Mouse (Mus musculus) heart, embryonic 12.5 days (tissue): ENCODE data around the gene Magee1. TPM values are rescaled to one million over a fixed set of nuclear protein-coding genes. Genes with fewer than 3 reads are reported as not detected.
A peak's percentile ranks its signal among the peaks of the same experiment; 100 is the strongest.
"Not testable (repeated sequence)": the region's sequence is repeated elsewhere in the genome, so short reads cannot be mapped to it uniquely, and the experiment has no call there.

Source experiments
- ATAC-seq: fragments of 200-750 bp; cut with Nextera tagmentation; 2 replicates; pipeline ENCODE4 v1.8.0; 2017; ENCODE audit warnings: moderate TSS enrichment, moderate library complexity; ENCODE audit not compliant: insufficient number of reproducible peaks, low FRiP score
- H3K27ac ChIP-seq: fragments of 300-500 bp; sonication (generic); 2 replicates; pipeline ENCODE4 v1.5.1; 2016; ENCODE audit warnings: mild to moderate bottlenecking, moderate library complexity; ENCODE audit not compliant: poor library complexity, severe bottlenecking
- H3K27me3 ChIP-seq: fragments of 300-500 bp; sonication (generic); replicated peaks from 2 replicates; pipeline ENCODE4 v1.6.1; 2016; ENCODE audit warnings: mild to moderate bottlenecking, moderate library complexity
- H3K36me3 ChIP-seq: fragments of 300-500 bp; sonication (generic); 2 replicates; pipeline ENCODE4 v1.6.1; 2016; ENCODE audit warnings: mild to moderate bottlenecking, moderate library complexity
- H3K4me1 ChIP-seq: fragments of 300-500 bp; sonication (generic); replicated peaks from 2 replicates; pipeline ENCODE4 v1.6.1; 2016; ENCODE audit warnings: mild to moderate bottlenecking
- H3K4me2 ChIP-seq: fragments of 300-500 bp; sonication (generic); 2 replicates; pipeline ENCODE4 v1.6.1; 2016; ENCODE audit warnings: mild to moderate bottlenecking, moderate library complexity
- H3K4me3 ChIP-seq: fragments of 300-500 bp; sonication (generic); 2 replicates; pipeline ENCODE4 v1.5.1; 2016; ENCODE audit warnings: mild to moderate bottlenecking
- H3K9ac ChIP-seq: fragments of 300-500 bp; sonication (generic); 2 replicates; pipeline ENCODE4 v1.6.1; 2016; ENCODE audit warnings: mild to moderate bottlenecking, moderate library complexity
- H3K9me3 ChIP-seq: fragments of 300-500 bp; sonication (generic); replicated peaks from 2 replicates; pipeline ENCODE4 v1.6.1; 2016; ENCODE audit warnings: mild to moderate bottlenecking, moderate library complexity
- WGBS: fragments of 180-500 bp; shearing (Covaris S2); methylation state at CpG from one replicate; pipeline ENCODE4 v1.1.7; 2016; 5-methylcytosine and 5-hydroxymethylcytosine counted together
- polyA plus RNA-seq: library from polyadenylated mRNA; unstranded; fragments of >200 nt; fragmentation: Nextera tagmentation; extraction: Ambion mirVana; gene quantifications from 2 replicates; pipeline ENCODE4 v1.2.1, GENCODE M21; 2016

Magee1 gene
- polyA plus RNA-seq, result 17.1 and 17.6 TPM in 2 replicates

DNA sequence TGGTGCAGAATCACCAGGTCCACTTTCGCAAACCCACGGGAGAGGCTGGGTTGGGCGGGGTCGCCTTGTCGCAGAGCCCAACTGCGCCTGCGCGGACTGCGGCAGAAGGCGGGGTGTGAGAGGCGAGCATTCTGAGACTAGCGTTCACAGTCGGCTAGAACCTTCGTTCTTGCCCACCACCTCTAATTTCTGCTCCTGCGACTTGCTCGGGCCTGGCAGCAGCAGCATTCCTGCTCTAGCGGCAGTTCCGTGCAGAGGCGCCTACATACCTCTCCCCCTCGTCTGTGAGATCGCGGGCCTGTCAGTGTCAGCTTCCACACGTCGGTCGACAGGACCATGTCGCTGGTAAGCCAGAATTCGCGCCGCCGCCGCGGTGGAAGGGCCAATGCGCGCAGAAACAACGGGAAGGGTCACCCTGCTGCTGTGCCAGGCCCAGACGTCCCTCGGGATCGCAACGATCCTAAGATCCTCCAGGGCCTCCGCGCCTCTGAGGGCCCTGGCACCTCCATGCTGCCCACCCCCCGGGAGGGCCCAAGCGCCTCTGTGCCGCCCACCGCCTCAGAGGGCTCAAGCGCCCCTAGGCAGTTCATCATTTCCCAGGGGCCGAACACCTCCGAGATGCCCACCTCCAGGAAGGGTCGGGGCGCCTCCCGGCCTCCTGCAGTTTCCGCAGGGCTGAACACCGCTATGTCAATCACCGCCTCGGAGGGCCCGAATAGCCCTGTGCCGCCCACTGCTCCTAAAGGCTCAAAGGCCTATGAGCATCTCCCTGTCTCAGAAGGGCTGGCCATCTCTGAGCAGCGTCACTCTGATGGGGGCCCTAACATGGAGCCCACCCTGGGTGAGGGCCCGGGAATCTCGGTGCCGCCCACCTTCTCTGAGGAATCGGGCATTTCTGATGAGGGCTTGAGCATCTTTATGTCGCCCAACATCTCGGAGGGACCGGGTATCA is at the start of gene Magee1:
TSS of gene Magee1 (plus strand) at position 104 of the 952 bp plus-strand sequence.
- Histone ChIP-seq H3K4me1 (no peaks in the 10 kb centered on the region), H3K27me3 (peaks cover 35% of the 10 kb centered on the region), H3K27ac (peak within 1 kb of the TSS; percentile 51), H3K9ac (peak within 1 kb of the TSS; percentile 70), H3K4me3 (peak within 1 kb of the TSS; percentile 63), H3K9me3 (no peaks in the 10 kb centered on the region), H3K4me2 (peak within 1 kb of the TSS; percentile 83), H3K36me3 (no peaks in the 10 kb centered on the region)
- WGBS, result 15% methylated on average over 61 of the region's 65 CpGs
- ATAC-seq, result peak; percentile 68

DNA sequence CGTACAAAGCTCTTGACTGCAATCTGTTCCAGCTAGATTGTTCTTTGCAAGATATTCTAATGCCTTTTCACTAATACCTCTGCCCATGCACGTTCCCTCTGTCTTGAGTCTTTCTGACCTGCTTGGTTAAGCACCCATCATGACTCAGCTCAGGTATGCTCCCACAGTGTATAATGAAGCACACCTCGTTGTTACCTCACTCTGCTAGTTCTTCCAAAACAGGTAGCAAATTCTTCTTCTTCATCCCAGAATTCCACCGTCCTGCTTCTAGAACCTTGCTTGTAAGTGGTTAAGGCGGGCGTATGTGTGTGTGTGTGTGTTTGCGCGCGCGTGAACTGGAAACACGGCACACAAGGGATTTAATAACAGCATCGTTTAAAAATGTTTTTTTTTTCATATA is 41.0 kb upstream of the Magee1 start:
- Histone ChIP-seq H3K4me3 (peak overlapping the region; percentile 57), H3K4me2 (peak overlapping the region; percentile 79), H3K27ac (no peak overlapping the region), H3K9ac (peak overlapping the region; percentile 65), H3K9me3 (no peaks in the 10 kb centered on the region), H3K36me3 (peaks cover 11% of the 10 kb centered on the region; the same call in 1 of the 2 replicates), H3K4me1 (peaks cover 3% of the 10 kb centered on the region; the same call in 1 of the 2 replicates), H3K27me3 (no peaks in the 10 kb centered on the region)
- ATAC-seq, result no peak
- WGBS, result 5% methylated on average over 12 of the region's 12 CpGs

DNA sequence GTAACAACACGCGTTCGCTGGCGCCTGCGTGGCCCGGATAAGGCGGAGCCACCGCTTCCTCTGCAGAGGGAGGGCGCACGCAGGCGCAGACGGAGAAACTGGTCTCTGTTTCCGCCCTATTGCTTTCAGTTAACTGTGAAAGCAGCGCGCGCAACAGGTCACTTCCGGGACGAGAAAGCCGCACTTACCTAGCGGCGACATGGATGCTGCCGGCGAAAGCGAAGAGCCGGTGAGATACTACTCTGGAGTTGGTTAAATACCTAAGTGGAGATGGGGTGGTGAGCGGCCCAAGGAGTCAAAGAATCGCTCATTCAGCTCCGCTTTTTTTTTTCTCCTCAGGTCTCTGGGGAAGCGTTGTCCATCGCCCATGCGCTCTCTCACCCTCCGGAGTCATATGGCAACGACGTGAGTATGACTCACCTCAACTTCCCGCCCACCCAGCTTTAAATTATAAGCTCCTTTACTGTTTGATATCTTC is 40.5 kb upstream of the Magee1 start, which contains the start of gene Pbdc1:
TSS of gene Pbdc1 (plus strand) at position 142 of the 478 bp plus-strand sequence.
- under 1% methylated on average over 35 of the region's 35 CpGs for WGBS
- no peaks in the 10 kb centered on the region for H3K9me3 ChIP-seq
- no peaks in the 10 kb centered on the region for H3K27me3 ChIP-seq
- peaks cover 11% of the 10 kb centered on the region; the same call in 1 of the 2 replicates for H3K36me3 ChIP-seq
- H3K27ac ChIP-seq, result no peak within 1 kb of the TSS
- H3K4me2 ChIP-seq, result peak within 1 kb of the TSS; percentile 79
- ATAC-seq, result peak; percentile 94
- peak within 1 kb of the TSS; percentile 65 for H3K9ac ChIP-seq
- peak within 1 kb of the TSS; percentile 57 for H3K4me3 ChIP-seq
- H3K4me1 ChIP-seq, result peaks cover 3% of the 10 kb centered on the region; the same call in 1 of the 2 replicates

DNA sequence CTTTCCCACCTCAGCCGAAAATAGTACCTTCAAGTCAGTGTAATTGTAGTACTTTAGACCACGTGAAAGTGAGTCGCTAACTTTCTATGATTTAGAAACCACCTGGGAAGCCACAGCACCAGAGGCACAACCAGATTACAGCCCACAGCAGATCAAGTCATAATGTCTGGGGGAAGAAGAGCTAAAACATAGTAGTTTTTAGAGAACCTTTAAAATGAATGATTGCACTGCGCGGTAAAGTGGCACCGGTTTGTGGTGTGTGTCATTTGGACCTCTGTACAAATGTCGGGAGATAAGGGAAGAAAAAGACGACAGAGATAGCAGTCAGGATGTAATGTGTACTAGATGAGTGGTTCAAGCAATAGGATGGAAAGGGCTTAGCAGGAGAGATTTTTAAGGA is 40.1 kb upstream of the Magee1 start:
- Histone ChIP-seq H3K9ac (peak overlapping the region; percentile 62), H3K36me3 (peaks cover 11% of the 10 kb centered on the region; the same call in 1 of the 2 replicates), H3K4me3 (peak overlapping the region; percentile 57), H3K27me3 (no peaks in the 10 kb centered on the region), H3K4me2 (peak overlapping the region; percentile 79), H3K27ac (no peak overlapping the region), H3K9me3 (no peaks in the 10 kb centered on the region), H3K4me1 (peaks cover 3% of the 10 kb centered on the region; the same call in 1 of the 2 replicates)
- WGBS, result 7% methylated on average over 8 of the region's 8 CpGs
- ATAC-seq, result no peak

DNA sequence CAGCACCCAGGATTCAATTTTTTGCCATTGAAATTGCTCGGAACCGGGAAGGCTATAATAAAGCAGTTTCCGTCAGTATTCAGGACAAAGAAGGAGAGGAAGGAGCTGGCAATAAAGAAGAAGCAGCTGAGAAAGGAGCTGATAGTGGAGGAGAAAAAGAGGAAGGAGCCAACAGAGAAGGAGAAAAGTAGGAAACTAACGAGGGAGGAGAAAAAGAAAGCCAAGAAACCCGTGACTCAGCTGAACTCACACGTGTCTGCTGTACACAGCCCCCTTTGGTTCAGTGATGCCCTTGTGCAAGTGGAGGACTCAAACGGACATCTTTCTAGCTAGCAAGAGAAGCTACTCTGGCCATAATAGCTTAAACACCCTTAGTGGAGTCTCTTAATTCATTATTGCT is 37.2 kb upstream of the Magee1 start:
- WGBS, result 85% methylated on average over 7 of the region's 7 CpGs
- H3K27me3 ChIP-seq, H3K4me3 ChIP-seq, H3K9ac ChIP-seq, H3K4me2 ChIP-seq, H3K4me1 ChIP-seq, ATAC-seq, H3K27ac ChIP-seq, H3K9me3 ChIP-seq: not testable (repeated sequence)
- peaks cover 14% of the 10 kb centered on the region for H3K36me3 ChIP-seq

DNA sequence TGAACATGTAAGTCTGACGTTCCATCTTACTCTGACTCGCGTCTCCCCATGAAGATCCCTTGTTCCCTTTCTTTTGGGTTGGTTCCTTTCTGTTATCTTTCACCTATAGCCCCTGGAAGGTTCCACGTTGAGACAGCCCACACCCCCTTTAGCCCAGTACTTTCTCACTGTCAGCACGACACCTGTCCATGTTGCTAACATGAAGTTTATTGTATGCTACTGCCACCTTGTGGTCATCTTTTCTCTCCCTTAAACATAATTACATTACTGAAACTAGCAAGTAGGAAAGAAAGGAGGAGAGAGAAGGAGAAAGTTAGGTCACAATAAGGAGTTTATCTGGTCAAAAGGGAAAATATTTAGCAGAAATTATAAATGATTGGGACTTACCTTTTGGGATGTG is 16.0 kb upstream of the Magee1 start:
- no peak for ATAC-seq
- H3K9me3 ChIP-seq, result no peaks in the 10 kb centered on the region
- no peak overlapping the region for H3K27ac ChIP-seq
- peaks cover 5% of the 10 kb centered on the region for H3K36me3 ChIP-seq
- no peak overlapping the region for H3K4me3 ChIP-seq
- H3K9ac ChIP-seq, result no peak overlapping the region
- no peaks in the 10 kb centered on the region for H3K27me3 ChIP-seq
- no peak overlapping the region for H3K4me2 ChIP-seq
- no peaks in the 10 kb centered on the region for H3K4me1 ChIP-seq
- WGBS, result 52% methylated on average over 5 of the region's 5 CpGs

DNA sequence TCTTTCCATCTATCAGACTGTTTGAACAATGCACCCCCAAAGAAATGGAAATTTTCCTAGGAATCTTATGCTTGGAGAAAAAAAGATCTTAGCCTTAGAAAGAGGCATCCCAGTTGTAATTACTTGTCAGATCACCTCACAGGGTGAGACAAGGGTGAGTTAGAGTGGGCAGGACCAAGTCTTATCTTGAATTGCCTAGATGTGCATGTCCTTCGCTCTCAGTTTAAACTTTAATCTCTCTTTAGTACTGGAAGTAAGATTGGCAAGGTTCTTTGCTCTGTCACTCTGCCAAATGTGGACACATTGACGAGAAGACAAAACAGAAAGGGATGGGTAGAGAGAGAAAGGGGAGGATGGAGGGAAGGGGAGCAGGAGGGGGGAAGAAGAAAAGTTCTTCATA is 5.2 kb upstream of the Magee1 start:
- Histone ChIP-seq H3K9ac (no peak overlapping the region), H3K27ac (no peak overlapping the region), H3K27me3 (0 out of 2 replicates have a peak, but pooled peaks cover 5% of the 10 kb centered on the region), H3K9me3 (no peaks in the 10 kb centered on the region), H3K4me2 (no peak overlapping the region), H3K36me3 (no peaks in the 10 kb centered on the region), H3K4me1 (no peaks in the 10 kb centered on the region), H3K4me3 (no peak overlapping the region)
- no peak for ATAC-seq
- 39% methylated on average over 2 of the region's 2 CpGs for WGBS

DNA sequence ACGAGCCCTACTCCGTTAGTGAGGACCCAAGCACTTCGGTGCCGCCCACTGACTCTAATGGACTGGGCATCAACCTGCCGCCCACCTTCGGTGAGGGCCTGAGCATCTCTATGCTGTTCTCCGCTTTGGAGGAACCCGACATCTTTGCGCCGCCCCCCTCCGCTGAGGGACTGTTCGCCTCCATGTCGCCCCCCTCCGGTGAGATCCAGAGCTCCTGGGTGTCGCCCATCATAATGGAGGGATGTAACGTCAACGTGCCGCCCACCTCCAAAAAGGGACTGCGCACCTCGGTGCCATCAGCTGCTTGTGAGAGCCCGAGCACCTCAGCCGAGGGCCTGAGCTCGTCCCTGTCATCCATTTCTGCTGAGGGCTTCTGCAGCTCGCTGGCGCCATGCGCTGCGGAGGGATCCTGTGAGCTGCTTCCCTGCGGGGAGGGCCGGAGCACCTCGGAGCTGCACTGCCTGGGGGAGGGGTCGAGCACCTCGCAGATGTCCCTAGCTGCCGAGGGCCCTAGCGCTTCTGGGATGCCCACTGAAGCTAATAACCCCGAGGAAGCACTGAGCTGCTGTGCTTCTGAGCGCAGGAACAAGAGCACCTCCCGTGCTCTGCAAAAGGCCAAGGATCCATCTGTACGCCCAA is 1.2 kb downstream of the Magee1 start:
- Histone ChIP-seq H3K9me3 (no peaks in the 10 kb centered on the region), H3K4me1 (no peaks in the 10 kb centered on the region), H3K9ac (peak overlapping the region; percentile 70), H3K27ac (no peak overlapping the region), H3K4me2 (peak overlapping the region; percentile 83), H3K4me3 (peak overlapping the region; percentile 63), H3K27me3 (peaks cover 35% of the 10 kb centered on the region), H3K36me3 (no peaks in the 10 kb centered on the region)
- WGBS, result 19% methylated on average over 35 of the region's 38 CpGs
- ATAC-seq, result peak; percentile 84

DNA sequence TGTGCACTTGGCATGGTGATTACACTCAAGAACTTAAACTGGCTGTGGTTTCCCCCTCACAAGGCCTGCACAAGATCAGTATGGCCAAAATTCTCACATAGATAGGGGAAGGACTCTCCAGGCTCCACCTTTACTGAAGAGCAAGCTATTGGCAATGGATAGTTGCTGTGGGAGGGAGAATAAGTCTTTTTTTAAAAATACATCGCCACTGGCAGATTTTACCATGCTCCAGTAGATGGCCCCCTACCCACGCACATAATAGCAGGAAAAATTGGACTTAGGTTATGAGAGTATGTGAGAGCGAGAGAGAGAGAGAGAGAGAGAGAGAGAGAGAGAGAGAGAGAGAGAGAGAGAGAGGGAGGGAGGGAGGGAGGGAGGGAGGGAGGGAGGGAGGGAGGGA is 4.7 kb downstream of the Magee1 start:
- ATAC-seq, result no peak
- Histone ChIP-seq H3K36me3 (no peaks in the 10 kb centered on the region), H3K27ac (no peak overlapping the region), H3K4me3 (no peak overlapping the region), H3K9ac (no peak overlapping the region), H3K9me3 (no peaks in the 10 kb centered on the region), H3K27me3 (peaks cover 31% of the 10 kb centered on the region), H3K4me2 (no peak overlapping the region), H3K4me1 (no peaks in the 10 kb centered on the region)
- WGBS, result 16% methylated on average over 3 of the region's 3 CpGs

DNA sequence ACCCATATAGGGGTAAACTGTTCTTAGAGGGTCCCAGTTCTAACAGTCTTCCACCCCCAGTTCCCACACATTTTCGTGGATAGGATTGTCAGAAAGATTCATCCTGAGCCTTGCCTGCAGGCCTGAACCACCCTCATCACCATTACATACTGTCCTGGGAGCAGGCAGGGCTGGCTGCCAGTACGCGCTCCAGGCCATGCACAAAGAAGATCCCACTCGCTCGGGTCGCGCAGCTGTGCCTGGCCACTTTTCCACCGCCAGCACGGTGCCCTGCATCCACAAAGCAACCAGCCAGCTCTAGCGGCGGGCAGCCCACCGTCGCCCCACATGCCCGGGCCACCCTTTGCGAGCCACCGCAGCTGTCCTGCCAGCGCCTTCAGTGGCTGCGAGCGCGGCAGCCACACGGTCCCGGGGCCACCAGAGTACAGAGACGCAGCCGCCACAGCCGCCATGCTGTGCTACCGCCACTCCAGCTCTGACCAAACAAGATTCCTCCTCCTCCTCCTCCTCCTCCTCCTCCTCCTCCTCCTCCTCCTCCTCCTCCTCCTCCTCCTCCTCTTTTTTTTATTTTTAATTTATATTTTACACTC is 31.8 kb downstream of the Magee1 start:
- Histone ChIP-seq H3K9ac (no peak overlapping the region), H3K4me1 (no peaks in the 10 kb centered on the region), H3K27me3 (peaks cover 10% of the 10 kb centered on the region; the same call in 1 of the 2 replicates), H3K9me3 (no peaks in the 10 kb centered on the region), H3K4me2 (peak overlapping the region; percentile 60), H3K27ac (no peak overlapping the region), H3K36me3 (no peaks in the 10 kb centered on the region), H3K4me3 (peak overlapping the region; percentile 40)
- 31% methylated on average over 21 of the region's 26 CpGs for WGBS
- no peak for ATAC-seq

DNA sequence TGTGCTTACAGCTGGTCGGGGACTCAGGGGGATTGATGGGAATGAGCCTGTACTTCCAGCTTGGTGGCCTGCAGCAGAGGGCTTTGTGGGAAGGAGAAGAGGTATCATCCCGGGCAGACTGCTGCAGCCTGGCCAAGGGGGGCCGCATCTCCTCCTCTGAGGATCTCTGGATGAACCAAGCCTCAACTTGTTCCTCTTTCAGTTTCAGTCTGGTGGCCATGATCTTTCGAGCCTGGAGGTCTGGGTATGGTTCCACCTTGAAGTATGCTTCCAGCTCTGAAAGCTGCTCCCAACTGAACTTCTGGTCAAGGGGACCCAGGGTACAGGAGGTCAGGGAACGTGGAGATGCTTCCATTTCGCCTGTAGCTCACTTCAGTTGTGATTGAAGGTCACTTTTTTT is 44.8 kb downstream of the Magee1 start:
- H3K4me2 ChIP-seq, H3K36me3 ChIP-seq, ATAC-seq, H3K4me3 ChIP-seq, H3K9me3 ChIP-seq, H3K9ac ChIP-seq, H3K4me1 ChIP-seq, H3K27ac ChIP-seq: not testable (repeated sequence)
- peaks cover 12% of the 10 kb centered on the region for H3K27me3 ChIP-seq
- WGBS, result 67% methylated on average over 6 of the region's 6 CpGs
